Mouse (Mus musculus) G1E-ER4 (cell line): Measurements from ENCODE around the gene Fbxo28. TPM values are rescaled to one million over a fixed set of nuclear protein-coding genes. Genes with fewer than 3 reads are reported as not detected.

ENCODE experiments used
- GATA1 ChIP-seq: IDR thresholded peaks from one replicate; pipeline ENCODE4 v1.8.0; 2012; ENCODE audit warnings: low read length, inconsistent platforms
- polyA plus RNA-seq: library from polyadenylated mRNA; stranded (reverse); fragments of >175 nt; gene quantifications from 2 replicates; pipeline ENCODE4 v1.2.3, GENCODE M21; 2012

Gene Fbxo28
- polyA plus RNA-seq, 1 experiment: 54.8 TPM

GRCm38 (mm10) chr1:182311376-182311775 is 30.1 kb downstream of the Fbxo28 start:
- no peak for TF ChIP-seq GATA1

GRCm38 (mm10) chr1:182310316-182310715 is 31.1 kb downstream of the Fbxo28 start:
- TF ChIP-seq GATA1: no peak

GRCm38 (mm10) chr1:182309403-182309802 is 32.0 kb downstream of the Fbxo28 start:
- no peak for TF ChIP-seq GATA1

GRCm38 (mm10) chr1:182302916-182303315 is 38.5 kb downstream of the Fbxo28 start:
- TF ChIP-seq GATA1: no peak

- TF ChIP-seq GATA1: no peak
Observed at GRCm38 (mm10) chr1:182302176-182302870, 39.1 kb downstream of the Fbxo28 start.

- no peak for TF ChIP-seq GATA1
Observed at GRCm38 (mm10) chr1:182297821-182298220, 43.6 kb downstream of the Fbxo28 start.

- TF ChIP-seq GATA1: no peak
Observed at GRCm38 (mm10) chr1:182297246-182297645, 44.2 kb downstream of the Fbxo28 start.

GRCm38 (mm10) chr1:182296816-182297215 is 44.6 kb downstream of the Fbxo28 start:
- TF ChIP-seq GATA1: no peak

- TF ChIP-seq GATA1: no peak
Observed at GRCm38 (mm10) chr1:182296141-182296540, 45.3 kb downstream of the Fbxo28 start.

GRCm38 (mm10) chr1:182292291-182292690 is 49.1 kb downstream of the Fbxo28 start:
- TF ChIP-seq GATA1: no peak

- TF ChIP-seq GATA1: no peak
Observed at GRCm38 (mm10) chr1:182289781-182290180, 51.6 kb downstream of the Fbxo28 start.

- no peak for TF ChIP-seq GATA1
Observed at GRCm38 (mm10) chr1:182288601-182289000, 52.8 kb downstream of the Fbxo28 start.

GRCm38 (mm10) chr1:182287781-182288180 is 53.6 kb downstream of the Fbxo28 start:
- TF ChIP-seq GATA1: no peak

GRCm38 (mm10) chr1:182284795-182285194 is 56.6 kb downstream of the Fbxo28 start:
- no peak for TF ChIP-seq GATA1

- TF ChIP-seq GATA1: no peak
Observed at GRCm38 (mm10) chr1:182283231-182283630, 58.2 kb downstream of the Fbxo28 start.

GRCm38 (mm10) chr1:182282091-182283075 is 59.0 kb downstream of the Fbxo28 start, which contains the start of gene Degs1:
Gene Degs1 (minus strand): TSS chr1:182282804.
- TF ChIP-seq GATA1: no peak
